Mouse (Mus musculus) heart, embryonic 14.5 days (tissue): ENCODE data around the gene Phc1. TPM values are rescaled to one million over a fixed set of nuclear protein-coding genes. Genes with fewer than 3 reads are reported as not detected.

Source experiments
- ATAC-seq: fragments of 200-750 bp; cut with Nextera tagmentation; 2 replicates; pipeline ENCODE4 v1.8.0; 2017; ENCODE audit warnings: low read depth, moderate TSS enrichment; ENCODE audit not compliant: insufficient number of reproducible peaks, insufficient read depth, low FRiP score
- H3K27ac ChIP-seq, 2 experiments: fragments of 200-500 bp in 1 of 2; fragments of 300-500 bp in 1 of 2; sonication (generic) in 1 of 2; replicated peaks in 1 of 2; 2 replicates each; pipeline ENCODE4 v1.5.1; 2012 to 2014; ENCODE audit warnings: low read depth in 2 of 2, low read length in 2 of 2, control low read depth in 1 of 2, mild to moderate bottlenecking in 1 of 2, mixed read lengths in 1 of 2; ENCODE audit not compliant: control insufficient read depth in 1 of 2, insufficient read depth in 1 of 2
- H3K27me3 ChIP-seq: fragments of 300-500 bp; sonication (generic); 2 replicates; pipeline ENCODE4 v1.6.1; 2014; ENCODE audit warnings: mild to moderate bottlenecking, low read length, control low read depth; ENCODE audit not compliant: control insufficient read depth, insufficient read depth
- H3K36me3 ChIP-seq: fragments of 300-500 bp; sonication (generic); 2 replicates; pipeline ENCODE4 v1.6.1; 2014; ENCODE audit warnings: mild to moderate bottlenecking, control low read depth, low read length, mixed read lengths; ENCODE audit not compliant: control insufficient read depth, insufficient read depth
- H3K4me1 ChIP-seq, 2 experiments: fragments of 200-500 bp in 1 of 2; fragments of 300-500 bp in 1 of 2; sonication (generic) in 1 of 2; 2 replicates each; pipeline ENCODE4 v1.6.1; 2012 to 2014; ENCODE audit warnings: low read length in 2 of 2, control low read depth in 1 of 2, mixed read lengths in 1 of 2; ENCODE audit not compliant: control insufficient read depth in 2 of 2, insufficient read depth in 2 of 2
- H3K4me2 ChIP-seq: fragments of 300-500 bp; sonication (generic); 2 replicates; pipeline ENCODE4 v1.6.1; 2014; ENCODE audit warnings: mild to moderate bottlenecking, low read length
- H3K4me3 ChIP-seq, 2 experiments: fragments of 200-500 bp in 1 of 2; fragments of 300-500 bp in 1 of 2; sonication (generic) in 1 of 2; 2 replicates each; pipeline ENCODE4 v1.5.1; 2012 to 2014; ENCODE audit warnings: low read length in 2 of 2, mild to moderate bottlenecking in 2 of 2, control low read depth in 1 of 2, low read depth in 1 of 2, moderate library complexity in 1 of 2; ENCODE audit not compliant: control insufficient read depth in 1 of 2, insufficient read depth in 1 of 2
- H3K9ac ChIP-seq: fragments of 300-500 bp; sonication (generic); 2 replicates; pipeline ENCODE4 v1.6.1; 2014; ENCODE audit warnings: mild to moderate bottlenecking, low read length
- H3K9me3 ChIP-seq: fragments of 300-500 bp; sonication (generic); 2 replicates; pipeline ENCODE4 v1.6.1; 2016; ENCODE audit warnings: low read length, control low read depth; ENCODE audit not compliant: control insufficient read depth
- WGBS: fragments of 180-500 bp; shearing (Covaris S2); extraction: QIAGEN DNeasy Blood & Tissue Kit; methylation state at CpG from one replicate; pipeline ENCODE4 v1.1.7; 2014; 5-methylcytosine and 5-hydroxymethylcytosine counted together
- polyA plus RNA-seq: library from polyadenylated mRNA; unstranded; fragments of >200 nt; fragmentation: Nextera tagmentation; extraction: Ambion mirVana; gene quantifications from 2 replicates; pipeline ENCODE4 v1.2.1, GENCODE M21; 2014

Phc1 gene
- polyA plus RNA-seq, 1 experiment from 2014 or later: 13.2 TPM

DNA sequence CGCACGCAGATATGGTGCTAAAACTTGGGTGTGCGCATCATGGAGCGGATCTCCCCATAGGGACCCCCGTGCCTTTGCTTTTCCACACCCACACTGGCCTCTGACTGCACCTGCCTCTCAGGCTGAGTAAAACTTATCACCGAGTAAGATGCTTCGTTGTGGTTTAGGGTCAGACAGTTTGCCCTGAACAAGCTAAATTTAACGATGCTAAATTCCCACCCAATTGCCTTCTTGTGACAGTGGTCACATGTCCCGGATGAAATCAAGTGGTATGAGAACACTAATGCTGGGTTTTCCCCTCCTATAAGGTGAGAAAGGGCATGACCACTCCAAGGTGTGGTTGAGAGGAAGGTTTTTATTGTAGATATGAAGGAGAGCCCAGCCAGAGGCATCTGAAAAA is 46.6 kb downstream of the Phc1 start:
- no peaks in the 10 kb centered on the region for H3K27me3 ChIP-seq
- H3K9me3 ChIP-seq: no peaks in the 10 kb centered on the region
- no peaks in the 10 kb centered on the region for H3K36me3 ChIP-seq
- no peak overlapping the region for H3K4me3 ChIP-seq
- ATAC-seq: no peak
- WGBS: 85% methylated on average over 9 of the region's 9 CpGs
- H3K27ac ChIP-seq: no peak overlapping the region
- H3K9ac ChIP-seq: no peak overlapping the region
- H3K4me1 ChIP-seq: peaks cover 2 to 8% of the 10 kb centered on the region in 2 experiments; a peak in 1 of 4 replicates
- H3K4me2 ChIP-seq: no peak overlapping the region

- Histone ChIP-seq H3K27ac (no peak overlapping the region), H3K4me3 (no peak overlapping the region), H3K9me3 (no peaks in the 10 kb centered on the region), H3K4me1 (peaks cover 2 to 8% of the 10 kb centered on the region in 2 experiments; a peak in 1 of 4 replicates), H3K36me3 (no peaks in the 10 kb centered on the region), H3K27me3 (no peaks in the 10 kb centered on the region), H3K9ac (no peak overlapping the region), H3K4me2 (no peak overlapping the region)
- ATAC-seq: no peak
- WGBS: 93% methylated on average over 8 of the region's 8 CpGs
Measured at GRCm38 (mm10) chr6:122293121-122293520, 47.2 kb downstream of the Phc1 start.

GRCm38 (mm10) chr6:122292184-122292583 is 48.2 kb downstream of the Phc1 start:
- 46% methylated on average over 2 of the region's 2 CpGs for whole genome bisulfite sequencing
- no peaks in the 10 kb centered on the region for H3K27me3 ChIP-seq
- no peaks in the 10 kb centered on the region for H3K36me3 ChIP-seq
- H3K4me2 ChIP-seq: no peak overlapping the region
- H3K27ac ChIP-seq: no peak overlapping the region
- H3K4me3 ChIP-seq: no peak overlapping the region
- H3K9ac ChIP-seq: no peak overlapping the region
- ATAC-seq: no peak
- peaks cover 2 to 3% of the 10 kb centered on the region in 2 experiments; a peak in 1 of 4 replicates for H3K4me1 ChIP-seq
- no peaks in the 10 kb centered on the region for H3K9me3 ChIP-seq

GRCm38 (mm10) chr6:122291735-122292134 is 48.6 kb downstream of the Phc1 start:
- WGBS: 68% methylated on average over 3 of the region's 3 CpGs
- Histone ChIP-seq H3K4me2 (no peak overlapping the region), H3K4me1 (no peaks in the 10 kb centered on the region), H3K9me3 (no peaks in the 10 kb centered on the region), H3K27ac (no peak overlapping the region), H3K27me3 (no peaks in the 10 kb centered on the region), H3K4me3 (no peak overlapping the region), H3K36me3 (no peaks in the 10 kb centered on the region), H3K9ac (no peak overlapping the region)
- no peak for ATAC-seq

GRCm38 (mm10) chr6:122291264-122291663 is 49.1 kb downstream of the Phc1 start:
- 80% methylated on average over 2 of the region's 2 CpGs for WGBS
- H3K4me3 ChIP-seq: no peak overlapping the region
- ATAC-seq: no peak
- no peaks in the 10 kb centered on the region for H3K9me3 ChIP-seq
- H3K36me3 ChIP-seq: no peaks in the 10 kb centered on the region
- H3K4me2 ChIP-seq: no peak overlapping the region
- H3K27me3 ChIP-seq: no peaks in the 10 kb centered on the region
- no peak overlapping the region for H3K9ac ChIP-seq
- no peak overlapping the region for H3K27ac ChIP-seq
- no peaks in the 10 kb centered on the region for H3K4me1 ChIP-seq

DNA sequence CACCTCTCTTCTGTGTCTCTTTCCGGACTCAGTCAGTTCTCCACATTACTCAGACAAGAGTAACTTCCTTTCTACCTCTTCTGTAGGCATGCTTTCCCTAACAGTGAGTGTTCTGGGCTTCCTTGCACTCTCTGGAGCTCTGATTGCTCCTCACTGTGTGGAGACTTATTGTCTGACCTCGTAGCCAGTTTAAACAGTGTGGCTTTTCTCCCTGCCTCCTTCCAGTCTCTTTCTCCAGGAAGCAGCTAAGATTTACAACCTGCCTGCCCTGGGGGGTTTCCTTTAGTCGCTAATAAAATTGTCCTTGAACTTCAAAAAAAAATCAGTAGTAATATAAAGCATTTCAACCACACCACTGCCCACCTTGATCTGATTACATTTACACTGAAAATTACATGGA is 50.1 kb downstream of the Phc1 start:
- 47% methylated on average over 3 of the region's 3 CpGs for WGBS
- ATAC-seq: no peak
- Histone ChIP-seq H3K9ac (no peak overlapping the region), H3K36me3 (no peaks in the 10 kb centered on the region), H3K4me2 (no peak overlapping the region), H3K9me3 (no peaks in the 10 kb centered on the region), H3K4me1 (no peaks in the 10 kb centered on the region), H3K4me3 (no peak overlapping the region), H3K27ac (no peak overlapping the region), H3K27me3 (no peaks in the 10 kb centered on the region)

DNA sequence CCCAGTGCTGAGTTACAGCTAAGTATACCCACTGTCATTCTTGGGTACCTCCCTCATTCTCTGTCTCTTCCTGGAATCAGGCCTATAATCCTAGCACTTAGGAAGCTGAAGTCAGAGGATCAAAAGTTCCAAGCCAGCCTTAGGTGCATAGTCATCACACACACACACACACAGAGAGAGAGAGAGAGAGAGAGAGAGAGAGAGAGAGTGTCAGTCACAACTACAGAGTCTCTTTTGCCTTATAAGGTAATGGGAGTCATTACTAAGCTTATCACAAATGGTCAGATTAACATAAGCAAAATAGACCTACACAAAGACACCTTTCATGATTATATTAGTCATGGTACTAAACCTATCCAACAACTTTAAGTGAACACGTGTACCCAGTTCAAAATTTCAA is 51.0 kb downstream of the Phc1 start:
- ATAC-seq: no peak
- 74% methylated on average over 1 of the region's 1 CpGs for WGBS
- Histone ChIP-seq H3K9me3 (no peaks in the 10 kb centered on the region), H3K27me3 (no peaks in the 10 kb centered on the region), H3K4me3 (no peak overlapping the region), H3K9ac (no peak overlapping the region), H3K4me2 (no peak overlapping the region), H3K4me1 (no peaks in the 10 kb centered on the region), H3K36me3 (no peaks in the 10 kb centered on the region), H3K27ac (no peak overlapping the region)

GRCm38 (mm10) chr6:122288263-122288662 is 52.1 kb downstream of the Phc1 start:
- Histone ChIP-seq H3K9ac (no peak overlapping the region), H3K4me2 (no peak overlapping the region), H3K27me3 (no peaks in the 10 kb centered on the region), H3K4me3 (no peak overlapping the region), H3K9me3 (no peaks in the 10 kb centered on the region), H3K4me1 (no peaks in the 10 kb centered on the region), H3K36me3 (no peaks in the 10 kb centered on the region), H3K27ac (no peak overlapping the region)
- 71% methylated on average over 1 of the region's 1 CpGs for WGBS
- no peak for ATAC-seq
